Mouse (Mus musculus) hematopoietic stem cell, adult 5-6 weeks (primary cell): ENCODE measurements at regions not wholly inside any gene's neighbourhood (a gene's known extent, or its start where the extent isn't known, plus 50 kb on each side); places are given as distances from the start of the nearest gene placed in this dataset.
"Not testable (repeated sequence)": the region's sequence is repeated elsewhere in the genome, so short reads cannot be mapped to it uniquely, and the experiment has no call there.

Source experiments
- ATAC-seq, 2 experiments: fragments of 125-278 bp in 1 of 2; replicated peaks in 1 of 2; 2 replicates each; pipeline ENCODE4 v1.8.0; 2016 to 2017; ENCODE audit warnings: inconsistent platforms in 2 of 2, mild to moderate bottlenecking in 2 of 2, moderate number of reproducible peaks in 2 of 2, low read depth in 1 of 2, moderate TSS enrichment in 1 of 2; ENCODE audit not compliant: low FRiP score in 2 of 2, poor library complexity in 2 of 2, severe bottlenecking in 2 of 2, insufficient read depth in 1 of 2, low TSS enrichment in 1 of 2

GRCm38 (mm10) chr3:118194754-118195153, 326.0 kb upstream of the Snx7 start:
- no peak for ATAC-seq

GRCm38 (mm10) chr3:118189382-118189781, 320.6 kb upstream of the Snx7 start:
- ATAC-seq: no peak

- ATAC-seq: no peak
These were observed 308.7 kb upstream of the Snx7 start for GRCm38 (mm10) chr3:118177446-118177845.

GRCm38 (mm10) chr3:118162916-118163315, 294.2 kb upstream of the Snx7 start:
- no peak for ATAC-seq

- ATAC-seq: no peak
These were observed 276.1 kb upstream of the Snx7 start for GRCm38 (mm10) chr3:118144788-118145187.

GRCm38 (mm10) chr3:118141731-118142130, 273.0 kb upstream of the Snx7 start:
- no peak for ATAC-seq

- ATAC-seq: no peak
These were observed 271.4 kb upstream of the Snx7 start for GRCm38 (mm10) chr3:118140108-118140507.

GRCm38 (mm10) chr3:118128349-118128748, 259.6 kb upstream of the Snx7 start:
- ATAC-seq: not testable (repeated sequence)

GRCm38 (mm10) chr3:118102635-118103034, 233.9 kb upstream of the Snx7 start:
- no peak for ATAC-seq

- ATAC-seq: no peak
These were observed 215.8 kb upstream of the Snx7 start for GRCm38 (mm10) chr3:118084508-118084907.

GRCm38 (mm10) chr3:118072363-118072762, 203.6 kb upstream of the Snx7 start:
- ATAC-seq: no peak

- ATAC-seq: 0 out of 4 replicates have a peak, but pooled peaks of 1 of the 2 experiments have one; percentile 17
These were observed 201.4 kb upstream of the Snx7 start for GRCm38 (mm10) chr3:118070129-118070528.

- peak in 1 of 2 experiments; percentile 49; a peak in 2 of 4 replicates for ATAC-seq
These were observed 194.9 kb upstream of the Snx7 start for GRCm38 (mm10) chr3:118063679-118064078.

- no peak for ATAC-seq
These were observed 193.8 kb upstream of the Snx7 start for GRCm38 (mm10) chr3:118062569-118062968.

GRCm38 (mm10) chr3:118047016-118047415, 178.3 kb upstream of the Snx7 start:
- ATAC-seq: no peak

GRCm38 (mm10) chr3:118046536-118046935, 177.8 kb upstream of the Snx7 start:
- no peak for ATAC-seq

GRCm38 (mm10) chr3:118036501-118036900, 167.8 kb upstream of the Snx7 start:
- ATAC-seq: no peak

GRCm38 (mm10) chr3:117995401-117995800, 126.7 kb upstream of the Snx7 start:
- no peak for ATAC-seq

- ATAC-seq: no peak
These were observed 125.4 kb upstream of the Snx7 start for GRCm38 (mm10) chr3:117994110-117994509.

- no peak for ATAC-seq
These were observed 121.8 kb upstream of the Snx7 start for GRCm38 (mm10) chr3:117990561-117990960.
